Mouse (Mus musculus) lung, postnatal 0 days (tissue): ENCODE measurements around the gene Tmem9. TPM values are rescaled to one million over a fixed set of nuclear protein-coding genes. Genes with fewer than 3 reads are reported as not detected.
A peak's percentile ranks its signal among the peaks of the same experiment; 100 is the strongest.

Source experiments
- ATAC-seq: fragments of 200-750 bp; cut with Nextera tagmentation; 2 replicates; pipeline ENCODE4 v1.8.0; 2017; ENCODE audit warnings: moderate library complexity
- DNase-seq: peaks from one replicate; pipeline ENCODE4 v3.0.0-alpha.2; 2016; ENCODE audit warnings: low spot score
- H3K27ac ChIP-seq: fragments of 300-500 bp; sonication (generic); 2 replicates; pipeline ENCODE4 v1.5.1; 2014; ENCODE audit warnings: antibody characterized with exemption, mild to moderate bottlenecking, low read length, mixed read lengths
- H3K27me3 ChIP-seq: fragments of 300-500 bp; sonication (generic); replicated peaks from 2 replicates; pipeline ENCODE4 v1.6.1; 2014; ENCODE audit warnings: low read length, mixed read lengths; ENCODE audit not compliant: insufficient read depth
- H3K36me3 ChIP-seq: fragments of 300-500 bp; sonication (generic); 2 replicates; pipeline ENCODE4 v1.6.1; 2014; ENCODE audit warnings: low read length, mixed read lengths; ENCODE audit not compliant: insufficient read depth
- H3K4me1 ChIP-seq: fragments of 300-500 bp; sonication (generic); 2 replicates; pipeline ENCODE4 v1.6.1; 2014; ENCODE audit warnings: antibody characterized with exemption, low read depth, low read length, mixed read lengths; ENCODE audit not compliant: insufficient read depth
- H3K4me2 ChIP-seq: fragments of 300-500 bp; sonication (generic); replicated peaks from 2 replicates; pipeline ENCODE4 v1.6.1; 2014; ENCODE audit warnings: low read depth, mild to moderate bottlenecking, low read length, moderate library complexity, mixed read lengths
- H3K4me3 ChIP-seq: fragments of 300-500 bp; sonication (generic); 2 replicates; pipeline ENCODE4 v1.5.1; 2014; ENCODE audit warnings: low read depth, low read length
- H3K9ac ChIP-seq: fragments of 300-500 bp; sonication (generic); replicated peaks from 2 replicates; pipeline ENCODE4 v1.6.1; 2014; ENCODE audit warnings: low read depth, mild to moderate bottlenecking
- H3K9me3 ChIP-seq: fragments of 300-500 bp; sonication (generic); 2 replicates; pipeline ENCODE4 v1.6.1; 2016; ENCODE audit warnings: low read length, mixed read lengths
- CTCF ChIP-seq: IDR thresholded peaks from 2 replicates; pipeline ENCODE4 v1.5.1; 2016; ENCODE audit warnings: antibody characterized with exemption, mild to moderate bottlenecking
- EP300 ChIP-seq: IDR thresholded peaks from 2 replicates; pipeline ENCODE4 v1.6.1; 2016; ENCODE audit warnings: antibody characterized with exemption, mild to moderate bottlenecking, control low read depth
- WGBS: fragments of 180-500 bp; shearing (Covaris S2); extraction: QIAGEN DNeasy Blood & Tissue Kit; methylation state at CpG from one replicate; pipeline ENCODE4 v1.1.7; 2014; 5-methylcytosine and 5-hydroxymethylcytosine counted together
- polyA plus RNA-seq: library from polyadenylated mRNA; unstranded; fragments of >200 nt; fragmentation: Nextera tagmentation; extraction: Ambion mirVana; gene quantifications from 2 replicates; pipeline ENCODE4 v1.2.1, GENCODE M21; 2015

The Tmem9 gene
- polyA plus RNA-seq, 1 experiment from 2014 or later: 106 TPM

GRCm38 (mm10) chr1:136017907-136018313 lies 10.0 kb downstream of the Tmem9 start:
- H3K36me3 ChIP-seq: no peaks in the 10 kb centered on the region
- no peak for TF ChIP-seq CTCF
- no peak for TF ChIP-seq EP300
- peak overlapping the region; percentile 38 for H3K27ac ChIP-seq
- ATAC-seq (peak; percentile 99), DNase-seq (peak; percentile 98)
- H3K4me1 ChIP-seq: no peaks in the 10 kb centered on the region; the same call in 1 of the 2 replicates
- WGBS: under 1% methylated on average over 22 of the region's 22 CpGs
- peak overlapping the region; percentile 76 for H3K4me3 ChIP-seq
- H3K27me3 ChIP-seq: no peaks in the 10 kb centered on the region
- no peaks in the 10 kb centered on the region for H3K9me3 ChIP-seq
- peak overlapping the region; percentile 94 for H3K4me2 ChIP-seq
- peak overlapping the region; percentile 51 for H3K9ac ChIP-seq

DNA sequence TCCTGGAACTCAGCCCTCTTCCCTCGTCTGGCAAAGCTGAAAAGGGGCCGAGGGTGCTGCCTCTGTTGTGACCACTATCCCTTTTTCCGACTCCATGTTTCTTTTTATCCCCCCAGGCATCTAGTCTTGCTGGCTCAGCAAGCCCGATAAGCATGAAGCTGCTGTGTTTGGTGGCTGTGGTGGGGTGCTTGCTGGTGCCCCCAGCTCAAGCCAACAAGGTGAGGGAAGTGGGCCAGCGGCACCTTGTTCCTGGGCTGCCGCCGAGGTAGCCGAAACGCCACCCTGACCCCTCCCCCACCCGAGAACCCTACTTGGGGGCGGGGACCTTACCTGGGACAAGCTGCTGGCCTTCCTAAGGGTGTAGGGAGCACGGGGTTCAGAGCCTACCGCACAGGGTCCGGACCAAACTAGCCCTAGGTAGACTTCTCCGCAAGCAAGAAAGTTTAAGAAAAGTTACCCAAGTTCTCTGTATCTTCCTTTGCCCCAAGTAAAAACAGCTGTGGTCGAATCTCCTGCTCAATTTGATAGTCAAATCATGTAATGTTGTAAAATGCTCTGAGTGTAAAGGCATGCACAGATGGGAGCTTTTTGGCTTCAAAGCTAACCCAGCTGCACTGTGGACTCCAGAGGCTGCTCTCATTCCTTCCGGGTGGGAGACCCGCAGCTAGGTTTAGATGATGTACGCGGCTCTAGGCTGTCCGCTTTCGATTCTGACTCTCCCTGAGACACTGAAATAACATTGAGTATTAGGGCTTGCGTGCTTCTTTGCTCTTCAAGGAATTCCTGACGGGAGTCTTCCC lies 10.6 kb downstream of the Tmem9 start:
- WGBS: 4% methylated on average over 24 of the region's 24 CpGs
- no peaks in the 10 kb centered on the region; the same call in 1 of the 2 replicates for H3K4me1 ChIP-seq
- H3K27ac ChIP-seq: peak overlapping the region; percentile 38
- H3K4me2 ChIP-seq: peak overlapping the region; percentile 94
- DNase-seq (peak; percentile 45), ATAC-seq (peak; percentile 44)
- H3K4me3 ChIP-seq: peak overlapping the region; percentile 76
- peak overlapping the region; percentile 51 for H3K9ac ChIP-seq
- TF ChIP-seq CTCF (no peak), EP300 (no peak)
- 0 out of 2 replicates have a peak, but pooled peaks cover 4% of the 10 kb centered on the region for H3K36me3 ChIP-seq
- no peaks in the 10 kb centered on the region for H3K9me3 ChIP-seq
- no peaks in the 10 kb centered on the region for H3K27me3 ChIP-seq

- Histone ChIP-seq H3K9me3 (no peaks in the 10 kb centered on the region), H3K4me2 (no peak overlapping the region), H3K4me1 (no peaks in the 10 kb centered on the region), H3K27ac (no peak overlapping the region), H3K36me3 (peaks cover 31% of the 10 kb centered on the region), H3K4me3 (no peak overlapping the region), H3K9ac (no peak overlapping the region), H3K27me3 (no peaks in the 10 kb centered on the region)
- no peak for ATAC-seq
- 78% methylated on average over 7 of the region's 7 CpGs for WGBS
- no peak for DNase-seq
- TF ChIP-seq CTCF (no peak), EP300 (no peak)
Measured at GRCm38 (mm10) chr1:136030201-136030600, 22.3 kb downstream of the Tmem9 start.

DNA sequence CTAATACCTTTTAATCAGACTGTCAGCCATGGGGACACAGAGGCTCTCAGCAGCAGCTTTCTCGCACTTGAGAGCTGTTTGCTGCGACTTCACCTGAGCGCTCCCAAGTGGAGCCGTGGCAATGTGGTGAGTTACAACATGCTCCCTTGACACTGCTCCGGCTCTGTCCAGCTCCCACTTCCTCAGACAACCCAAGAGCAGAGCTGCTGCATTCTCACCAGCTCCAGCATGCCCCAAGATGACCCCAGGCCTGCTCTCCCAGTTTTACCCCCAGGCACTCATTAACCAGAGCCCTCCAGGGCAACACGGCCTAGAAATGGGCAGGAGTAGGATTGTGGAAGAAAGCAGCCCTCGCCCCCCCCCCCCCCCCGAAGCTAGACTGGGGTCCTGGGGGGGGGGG lies 23.7 kb downstream of the Tmem9 start:
- 63% methylated on average over 6 of the region's 8 CpGs for WGBS
- Histone ChIP-seq H3K36me3 (peaks cover 29% of the 10 kb centered on the region), H3K4me2 (no peak overlapping the region), H3K9ac (no peak overlapping the region), H3K27me3 (no peaks in the 10 kb centered on the region), H3K27ac (no peak overlapping the region), H3K4me1 (no peaks in the 10 kb centered on the region), H3K4me3 (no peak overlapping the region), H3K9me3 (no peaks in the 10 kb centered on the region)
- TF ChIP-seq EP300 (no peak), CTCF (no peak)
- DNase-seq (no peak), ATAC-seq (no peak)

- no peaks in the 10 kb centered on the region for H3K27me3 ChIP-seq
- H3K4me2 ChIP-seq: no peak overlapping the region
- peaks cover 19% of the 10 kb centered on the region for H3K36me3 ChIP-seq
- TF ChIP-seq EP300 (no peak), CTCF (no peak)
- WGBS: 61% methylated on average over 7 of the region's 7 CpGs
- H3K9me3 ChIP-seq: no peaks in the 10 kb centered on the region
- no peaks in the 10 kb centered on the region for H3K4me1 ChIP-seq
- H3K4me3 ChIP-seq: no peak overlapping the region
- DNase-seq (no peak), ATAC-seq (no peak)
- H3K27ac ChIP-seq: no peak overlapping the region
- H3K9ac ChIP-seq: no peak overlapping the region
Measured at GRCm38 (mm10) chr1:136032961-136033360, 25.0 kb downstream of the Tmem9 start.

GRCm38 (mm10) chr1:136038746-136039538 lies 31.0 kb downstream of the Tmem9 start:
- Histone ChIP-seq H3K36me3 (peaks cover 4% of the 10 kb centered on the region; the same call in 1 of the 2 replicates), H3K27ac (no peak overlapping the region), H3K9ac (no peak overlapping the region), H3K4me2 (no peak overlapping the region), H3K9me3 (no peaks in the 10 kb centered on the region), H3K27me3 (no peaks in the 10 kb centered on the region; the same call in 1 of the 2 replicates), H3K4me3 (no peak overlapping the region), H3K4me1 (no peaks in the 10 kb centered on the region)
- DNase-seq (no peak), ATAC-seq (no peak)
- WGBS: 69% methylated on average over 5 of the region's 5 CpGs
- TF ChIP-seq EP300 (no peak), CTCF (no peak)
